Mouse (Mus musculus) G1E (cell line): Measurements from ENCODE around the gene Dnase1l2. TPM values are rescaled to one million over a fixed set of nuclear protein-coding genes. Genes with fewer than 3 reads are reported as not detected.

Experiments
- ATAC-seq: 2 replicates; pipeline ENCODE4 v1.8.0; 2016; ENCODE audit warnings: mild to moderate bottlenecking; ENCODE audit not compliant: insufficient number of reproducible peaks, poor library complexity, low FRiP score, severe bottlenecking; ENCODE audit errors: extremely low read depth
- DNase-seq: peaks from one replicate; pipeline ENCODE4 v3.0.0; 2012; ENCODE audit warnings: low spot score
- H3K27me3 ChIP-seq: 2 replicates; pipeline ENCODE4 v1.6.1; 2012; ENCODE audit warnings: mild to moderate bottlenecking, low read length, inconsistent platforms; ENCODE audit not compliant: insufficient read depth
- H3K36me3 ChIP-seq: replicated peaks from 2 replicates; pipeline ENCODE3; 2012; ENCODE audit warnings: mild to moderate bottlenecking, inconsistent platforms
- H3K4me1 ChIP-seq: 2 replicates; pipeline ENCODE4 v1.6.1; 2012; ENCODE audit warnings: low read depth, low read length, inconsistent platforms, mixed read lengths; ENCODE audit not compliant: insufficient read depth
- H3K4me3 ChIP-seq: 2 replicates; pipeline ENCODE4 v1.5.1; 2012; ENCODE audit warnings: low read depth, mild to moderate bottlenecking, inconsistent platforms, low read length, moderate library complexity, mixed read lengths
- H3K9me3 ChIP-seq: replicated peaks from 2 replicates; pipeline ENCODE4 v1.6.1; 2012; ENCODE audit warnings: inconsistent platforms
- CTCF ChIP-seq: IDR thresholded peaks from 2 replicates; pipeline ENCODE4 v1.5.1; 2012; ENCODE audit warnings: low read depth, low read length, inconsistent platforms, mixed read lengths
- GATA1 ChIP-seq: IDR thresholded peaks from 2 replicates; pipeline ENCODE4 v1.6.1; 2012; ENCODE audit warnings: borderline replicate concordance, low read length, inconsistent platforms, mixed read lengths
- GATA2 ChIP-seq: IDR thresholded peaks from 2 replicates; pipeline ENCODE4 v1.6.1; 2012; ENCODE audit warnings: low read depth, low read length, inconsistent platforms, borderline replicate concordance
- POLR2AphosphoS5 ChIP-seq: IDR thresholded peaks from 2 replicates; pipeline ENCODE4 v1.6.1; 2012; ENCODE audit warnings: low read depth, low read length, inconsistent platforms; ENCODE audit not compliant: insufficient replicate concordance
- TAL1 ChIP-seq: conservative IDR thresholded peaks from 2 replicates; pipeline ENCODE4 v1.6.1; 2012; ENCODE audit warnings: low read depth, low read length, inconsistent platforms, mixed read lengths
- polyA plus RNA-seq: library from polyadenylated mRNA; stranded (reverse); fragments of >175 nt; gene quantifications from 2 replicates; pipeline ENCODE4 v1.2.3, GENCODE M21; 2012
- total RNA-seq, 2 experiments: library from RNA; stranded (forward) in 1 of 2; stranded (reverse) in 1 of 2; fragments of 200-1000 nt in 1 of 2; fragments of >200 nt in 1 of 2; fragmentation: Nextera tagmentation in 1 of 2; gene quantifications; 2 replicates each; pipeline ENCODE4 v1.2.3; 2014 to 2017

Gene Dnase1l2
- total and polyA plus RNA-seq, 3 experiments: 0.05 to 2.3 (median 1.3) TPM

DNA sequence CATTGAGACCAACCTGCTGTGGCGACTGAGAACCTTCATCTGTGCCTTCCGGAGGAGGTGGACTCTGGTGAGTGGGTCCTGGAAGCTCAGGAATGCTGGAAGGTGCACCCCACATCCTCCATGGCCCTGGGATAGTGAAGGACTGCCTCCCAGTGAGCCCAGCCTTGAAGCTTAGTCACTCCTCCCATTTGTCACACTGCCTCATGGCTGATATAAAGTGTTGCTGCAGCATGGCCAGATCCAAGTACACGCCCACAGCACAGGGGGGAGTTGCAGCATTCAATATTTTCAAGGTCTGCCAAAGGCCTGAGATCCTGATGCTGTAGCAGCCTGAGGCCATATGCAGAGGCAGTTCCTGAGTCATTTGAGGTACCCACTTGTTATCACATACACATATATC is 40.5 kb downstream of the Dnase1l2 start:
- TF ChIP-seq CTCF (no peak), GATA2 (no peak), GATA1 (no peak), POLR2AphosphoS5 (no peak), TAL1 (no peak)
- Histone ChIP-seq H3K9me3 (no peaks in the 10 kb centered on the region), H3K27me3 (no peaks in the 10 kb centered on the region), H3K4me3 (no peak overlapping the region), H3K36me3 (peaks cover 90% of the 10 kb centered on the region), H3K4me1 (0 out of 2 replicates have a peak, but pooled peaks cover under 1% of the 10 kb centered on the region)
- ATAC-seq: no peak
- DNase-seq: no peak

- no peak for DNase-seq
- Histone ChIP-seq H3K9me3 (no peaks in the 10 kb centered on the region), H3K27me3 (no peaks in the 10 kb centered on the region), H3K36me3 (peaks cover 90% of the 10 kb centered on the region), H3K4me3 (no peak overlapping the region), H3K4me1 (peaks cover 5% of the 10 kb centered on the region; the same call in 1 of the 2 replicates)
- TF ChIP-seq POLR2AphosphoS5 (no peak), CTCF (no peak), GATA1 (no peak), GATA2 (no peak), TAL1 (no peak)
- ATAC-seq: no peak
Measured at GRCm38 (mm10) chr17:24394456-24394855, 48.4 kb downstream of the Dnase1l2 start.

GRCm38 (mm10) chr17:24393527-24393926 is 49.4 kb downstream of the Dnase1l2 start:
- H3K4me1 ChIP-seq: peaks cover 5% of the 10 kb centered on the region; the same call in 1 of the 2 replicates
- ATAC-seq: no peak
- H3K9me3 ChIP-seq: no peaks in the 10 kb centered on the region
- peaks cover 90% of the 10 kb centered on the region for H3K36me3 ChIP-seq
- no peak for TF ChIP-seq GATA2
- TF ChIP-seq CTCF: no peak
- TF ChIP-seq GATA1: no peak
- no peak for TF ChIP-seq TAL1
- TF ChIP-seq POLR2AphosphoS5: no peak
- no peak for DNase-seq
- H3K4me3 ChIP-seq: no peak overlapping the region
- no peaks in the 10 kb centered on the region for H3K27me3 ChIP-seq

GRCm38 (mm10) chr17:24391149-24391548 is 51.8 kb downstream of the Dnase1l2 start:
- no peak for DNase-seq

More at GRCm38 (mm10) chr17:24391149-24391548, 51.8 kb downstream of the Dnase1l2 start:
- H3K4me1 ChIP-seq: no peaks in the 10 kb centered on the region
- no peak overlapping the region for H3K4me3 ChIP-seq
- H3K36me3 ChIP-seq: peaks cover 88% of the 10 kb centered on the region
- TF ChIP-seq GATA1 (no peak), CTCF (no peak)
- no peak for ATAC-seq
- H3K27me3 ChIP-seq: no peaks in the 10 kb centered on the region
- H3K9me3 ChIP-seq: no peaks in the 10 kb centered on the region; the same call in 1 of the 2 replicates

Other genes starting within 250 kb of the Dnase1l2 start
Only the 20 nearest of the 22 such genes appear.
- 3.8 and 3.9 TPM in 2 replicates for gene Ntn3, start 233.6 kb downstream of the Dnase1l2 start, total RNA-seq (2014; fragmentation: Nextera tagmentation)
- 1.5 and 2.1 TPM in 2 replicates for gene Ntn3, start 233.6 kb downstream of the Dnase1l2 start, total RNA-seq (2017)
- 1.6 and 1.8 TPM in 2 replicates for gene Ntn3, start 233.6 kb downstream of the Dnase1l2 start, polyA plus RNA-seq
- 22.8 and 41.7 TPM in 2 replicates for gene Tedc2, start 222.3 kb downstream of the Dnase1l2 start, total RNA-seq (2014; fragmentation: Nextera tagmentation)
- gene Tedc2, start 222.3 kb downstream of the Dnase1l2 start, total RNA-seq (2017): 38.3 and 46.5 TPM in 2 replicates
- 47.0 and 55.1 TPM in 2 replicates for gene Tedc2, start 222.3 kb downstream of the Dnase1l2 start, polyA plus RNA-seq
- gene Ccnf, start 191.6 kb downstream of the Dnase1l2 start, total RNA-seq (2014; fragmentation: Nextera tagmentation): 65.0 and 73.4 TPM in 2 replicates
- 59.1 and 65.1 TPM in 2 replicates for gene Ccnf, start 191.6 kb downstream of the Dnase1l2 start, total RNA-seq (2017)
- gene Ccnf, start 191.6 kb downstream of the Dnase1l2 start, polyA plus RNA-seq: 87.0 and 87.6 TPM in 2 replicates
- not detected in 2 replicates for gene Abca17, start 92.0 kb downstream of the Dnase1l2 start, total RNA-seq (2014; fragmentation: Nextera tagmentation)
- under 0.01 and 0.12 TPM in 2 replicates for gene Abca17, start 92.0 kb downstream of the Dnase1l2 start, total RNA-seq (2017)
- gene Abca17, start 92.0 kb downstream of the Dnase1l2 start, polyA plus RNA-seq: not detected in 2 replicates
- gene Abca3, start 91.2 kb downstream of the Dnase1l2 start, total RNA-seq (2014; fragmentation: Nextera tagmentation): 65.4 and 68.9 TPM in 2 replicates
- gene Abca3, start 91.2 kb downstream of the Dnase1l2 start, total RNA-seq (2017): 22.1 and 24.0 TPM in 2 replicates
- gene Abca3, start 91.2 kb downstream of the Dnase1l2 start, polyA plus RNA-seq: 29.2 and 29.5 TPM in 2 replicates
- 121 and 123 TPM in 2 replicates for gene Rnps1, start 28.5 kb downstream of the Dnase1l2 start, total RNA-seq (2014; fragmentation: Nextera tagmentation)
- 152 and 177 TPM in 2 replicates for gene Rnps1, start 28.5 kb downstream of the Dnase1l2 start, total RNA-seq (2017)
- gene Rnps1, start 28.5 kb downstream of the Dnase1l2 start, polyA plus RNA-seq: 428 and 563 TPM in 2 replicates
- gene Eci1, start 16.5 kb downstream of the Dnase1l2 start, total RNA-seq (2014; fragmentation: Nextera tagmentation): 53.1 and 65.7 TPM in 2 replicates
- 39.4 and 45.4 TPM in 2 replicates for gene Eci1, start 16.5 kb downstream of the Dnase1l2 start, total RNA-seq (2017)
- 40.9 and 52.2 TPM in 2 replicates for gene Eci1, start 16.5 kb downstream of the Dnase1l2 start, polyA plus RNA-seq
- 21.7 and 37.2 TPM in 2 replicates for gene E4f1, start 27.2 kb upstream of the Dnase1l2 start, total RNA-seq (2014; fragmentation: Nextera tagmentation)
- gene E4f1, start 27.2 kb upstream of the Dnase1l2 start, total RNA-seq (2017): 17.4 and 18.4 TPM in 2 replicates
- gene E4f1, start 27.2 kb upstream of the Dnase1l2 start, polyA plus RNA-seq: 17.1 and 19.7 TPM in 2 replicates
- 17.8 and 19.6 TPM in 2 replicates for gene Pgp, start 27.3 kb upstream of the Dnase1l2 start, total RNA-seq (2014; fragmentation: Nextera tagmentation)
- 13.3 and 13.9 TPM in 2 replicates for gene Pgp, start 27.3 kb upstream of the Dnase1l2 start, total RNA-seq (2017)
- 58.3 and 69.2 TPM in 2 replicates for gene Pgp, start 27.3 kb upstream of the Dnase1l2 start, polyA plus RNA-seq
- gene Bricd5, start 30.8 kb upstream of the Dnase1l2 start, total RNA-seq (2014; fragmentation: Nextera tagmentation): not detected in 2 replicates
- 0.33 and 0.58 TPM in 2 replicates for gene Bricd5, start 30.8 kb upstream of the Dnase1l2 start, total RNA-seq (2017)
- gene Bricd5, start 30.8 kb upstream of the Dnase1l2 start, polyA plus RNA-seq: 0.23 and 0.27 TPM in 2 replicates
- gene Mlst8, start 36.0 kb upstream of the Dnase1l2 start, total RNA-seq (2014; fragmentation: Nextera tagmentation): 5.2 and 7.0 TPM in 2 replicates
- gene Mlst8, start 36.0 kb upstream of the Dnase1l2 start, total RNA-seq (2017): 17.2 and 19.7 TPM in 2 replicates
- 6.4 and 7.1 TPM in 2 replicates for gene Mlst8, start 36.0 kb upstream of the Dnase1l2 start, polyA plus RNA-seq
- gene Caskin1, start 45.5 kb upstream of the Dnase1l2 start, total RNA-seq (2014; fragmentation: Nextera tagmentation): not detected in 2 replicates
- 0.11 and 0.29 TPM in 2 replicates for gene Caskin1, start 45.5 kb upstream of the Dnase1l2 start, total RNA-seq (2017)
- gene Caskin1, start 45.5 kb upstream of the Dnase1l2 start, polyA plus RNA-seq: not detected in 2 replicates
- gene Traf7, start 84.8 kb upstream of the Dnase1l2 start, total RNA-seq (2014; fragmentation: Nextera tagmentation): 62.8 and 70.6 TPM in 2 replicates
- gene Traf7, start 84.8 kb upstream of the Dnase1l2 start, total RNA-seq (2017): 81.7 and 103 TPM in 2 replicates
- gene Traf7, start 84.8 kb upstream of the Dnase1l2 start, polyA plus RNA-seq: 153 and 198 TPM in 2 replicates
- 0.83 TPM in 1 of 2 replicates, not detected in the other for gene Rab26, start 91.1 kb upstream of the Dnase1l2 start, total RNA-seq (2014; fragmentation: Nextera tagmentation)
- 0.35 and 0.49 TPM in 2 replicates for gene Rab26, start 91.1 kb upstream of the Dnase1l2 start, total RNA-seq (2017)
- gene Rab26, start 91.1 kb upstream of the Dnase1l2 start, polyA plus RNA-seq: 0.24 and 0.26 TPM in 2 replicates
- gene Pkd1, start 106.7 kb upstream of the Dnase1l2 start, total RNA-seq (2014; fragmentation: Nextera tagmentation): 14.4 and 28.0 TPM in 2 replicates
- gene Pkd1, start 106.7 kb upstream of the Dnase1l2 start, total RNA-seq (2017): 5.0 and 10.3 TPM in 2 replicates
- 4.1 and 5.8 TPM in 2 replicates for gene Pkd1, start 106.7 kb upstream of the Dnase1l2 start, polyA plus RNA-seq
- 114 and 146 TPM in 2 replicates for gene Tsc2, start 189.5 kb upstream of the Dnase1l2 start, total RNA-seq (2014; fragmentation: Nextera tagmentation)
- gene Tsc2, start 189.5 kb upstream of the Dnase1l2 start, total RNA-seq (2017): 38.0 and 39.7 TPM in 2 replicates
- gene Tsc2, start 189.5 kb upstream of the Dnase1l2 start, polyA plus RNA-seq: 66.5 and 77.5 TPM in 2 replicates
- gene Nthl1, start 189.6 kb upstream of the Dnase1l2 start, total RNA-seq (2014; fragmentation: Nextera tagmentation): 3.8 and 9.1 TPM in 2 replicates
- gene Nthl1, start 189.6 kb upstream of the Dnase1l2 start, total RNA-seq (2017): 9.8 and 16.9 TPM in 2 replicates
- 17.8 and 21.5 TPM in 2 replicates for gene Nthl1, start 189.6 kb upstream of the Dnase1l2 start, polyA plus RNA-seq
- not detected in 2 replicates for gene Slc9a3r2, start 207.2 kb upstream of the Dnase1l2 start, total RNA-seq (2014; fragmentation: Nextera tagmentation)
- 0.16 TPM in 1 of 2 replicates, not detected in the other for gene Slc9a3r2, start 207.2 kb upstream of the Dnase1l2 start, total RNA-seq (2017)
- 0.03 and 0.07 TPM in 2 replicates for gene Slc9a3r2, start 207.2 kb upstream of the Dnase1l2 start, polyA plus RNA-seq
- not detected in 2 replicates for gene Npw, start 215.4 kb upstream of the Dnase1l2 start, total RNA-seq (2014; fragmentation: Nextera tagmentation)
- not detected in 2 replicates for gene Npw, start 215.4 kb upstream of the Dnase1l2 start, total RNA-seq (2017)
- gene Npw, start 215.4 kb upstream of the Dnase1l2 start, polyA plus RNA-seq: not detected in 2 replicates
- 55.9 and 59.1 TPM in 2 replicates for gene Zfp598, start 226.6 kb upstream of the Dnase1l2 start, total RNA-seq (2014; fragmentation: Nextera tagmentation)
- gene Zfp598, start 226.6 kb upstream of the Dnase1l2 start, total RNA-seq (2017): 11.2 and 12.0 TPM in 2 replicates
- gene Zfp598, start 226.6 kb upstream of the Dnase1l2 start, polyA plus RNA-seq: 86.4 and 99.2 TPM in 2 replicates